Mouse (Mus musculus) testis, adult 10 weeks (tissue): Measurements from ENCODE around the gene Washc1. TPM values are rescaled to one million over a fixed set of nuclear protein-coding genes. Genes with fewer than 3 reads are reported as not detected.

Source experiments
- polyA plus RNA-seq: library from polyadenylated mRNA; stranded (reverse); fragments of 350-450 nt; fragmentation: Illumina TruSeq; extraction: RNeasy Lipid Tissue Mini Kit (QIAGEN cat#74804); gene quantifications from one replicate; pipeline ENCODE4 v1.2.3, GENCODE M21; 2014; ENCODE audit warnings: low read depth, low replicate concordance

The Washc1 gene
- polyA plus RNA-seq = 3.6 TPM

GRCm38 (mm10) chr17:66111402-66111959 lies at the start of gene Washc1:
Gene Washc1, plus strand, starts transcription at chr17:66111545.

GRCm38 (mm10) chr17:66076934-66077333 lies 34.4 kb upstream of the Washc1 start, which contains the start of gene Ankrd12:
Gene Ankrd12, minus strand, starts transcription at chr17:66077089.

GRCm38 (mm10) chr17:66101380-66102330 lies 9.7 kb upstream of the Washc1 start, which contains the start of gene Ndufv2:
Gene Ndufv2, minus strand, starts transcription at chr17:66101559.

GRCm38 (mm10) chr17:66123066-66123815 lies 11.9 kb downstream of the Washc1 start, which contains the start of gene Ddx11:
Gene Ddx11, plus strand, starts transcription at chr17:66123520.

Other genes with a start within 250 kb of the Washc1 start
- 13.7 TPM for gene Ralbp1, start 225.7 kb upstream of the Washc1 start, polyA plus RNA-seq
- 15.7 TPM for gene Twsg1, start 160.3 kb upstream of the Washc1 start, polyA plus RNA-seq
- gene Ankrd12, start 34.5 kb upstream of the Washc1 start, polyA plus RNA-seq = 44.0 TPM
- gene Ndufv2, start 10.0 kb upstream of the Washc1 start, polyA plus RNA-seq = 874 TPM
- gene Ddx11, start 12.0 kb downstream of the Washc1 start, polyA plus RNA-seq = 6.6 TPM